Mouse (Mus musculus): ENCODE results near the gene Aspa. TPM values are rescaled to one million over a fixed set of nuclear protein-coding genes. Genes with fewer than 3 reads are reported as not detected.
A peak's percentile ranks its signal among the peaks of the same experiment; 100 is the strongest.
"Not testable (repeated sequence)": the region's sequence is repeated elsewhere in the genome, so short reads cannot be mapped to it uniquely, and the experiment has no call there.

Gene Aspa
- polyA plus RNA-seq, 1 experiment from 2014 or later, result 4.5 TPM

GRCm38 (mm10) chr11:73318581-73318980 is 10.8 kb downstream of the Aspa start:
- not testable (repeated sequence) for H3K4me1 ChIP-seq (ENCODE audit: control insufficient read depth, insufficient read depth, low read length); ATAC-seq (ENCODE audit: insufficient read depth, low FRiP score); H3K4me2 ChIP-seq (ENCODE audit: low read depth, low read length); H3K9ac ChIP-seq (ENCODE audit: low read length); H3K27me3 ChIP-seq (ENCODE audit: control insufficient read depth, insufficient read depth, low read length); H3K9me3 ChIP-seq (replicated peaks; ENCODE audit: control insufficient read depth, low read length); H3K27ac ChIP-seq (ENCODE audit: low read length); H3K4me3 ChIP-seq (replicated peaks; ENCODE audit: low read length); H3K36me3 ChIP-seq (ENCODE audit: control insufficient read depth, insufficient read depth, low read length)
- 57% methylated on average over 2 of the region's 2 CpGs for WGBS

GRCm38 (mm10) chr11:73315961-73316360 is 13.4 kb downstream of the Aspa start:
- Histone ChIP-seq H3K27ac (ENCODE audit: low read length) (no peak overlapping the region), H3K9ac (ENCODE audit: low read length) (no peak overlapping the region), H3K4me2 (ENCODE audit: low read depth, low read length) (no peak overlapping the region), H3K36me3 (ENCODE audit: control insufficient read depth, insufficient read depth, low read length) (no peaks in the 10 kb centered on the region), H3K9me3 (replicated peaks; ENCODE audit: control insufficient read depth, low read length) (no peaks in the 10 kb centered on the region), H3K4me1 (ENCODE audit: control insufficient read depth, insufficient read depth, low read length) (no peaks in the 10 kb centered on the region), H3K4me3 (replicated peaks; ENCODE audit: low read length) (no peak overlapping the region), H3K27me3 (ENCODE audit: control insufficient read depth, insufficient read depth, low read length) (no peaks in the 10 kb centered on the region)
- WGBS, result 37% methylated on average over 3 of the region's 3 CpGs
- no peak for ATAC-seq (ENCODE audit: insufficient read depth, low FRiP score)

DNA sequence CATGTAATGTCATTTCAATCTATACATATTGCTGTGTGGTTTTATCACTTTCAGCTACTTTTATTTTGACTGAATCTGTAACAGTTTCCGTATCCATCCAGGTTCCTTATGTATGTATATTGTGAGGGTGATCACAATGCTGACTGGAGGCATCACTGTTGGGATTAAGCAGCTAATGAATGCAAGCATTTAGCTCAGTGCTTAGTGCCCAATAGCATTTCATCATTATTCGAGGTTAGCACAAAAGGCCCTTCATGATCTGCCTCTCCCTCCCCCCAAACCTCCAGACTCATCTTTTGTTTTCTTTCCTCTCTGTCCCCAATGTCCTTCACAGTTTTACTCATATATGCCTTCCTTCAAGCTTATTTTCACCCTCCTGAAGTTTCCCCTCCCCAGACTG is 26.3 kb downstream of the Aspa start:
- Histone ChIP-seq H3K4me3 (replicated peaks; ENCODE audit: low read length) (no peak overlapping the region), H3K36me3 (ENCODE audit: control insufficient read depth, insufficient read depth, low read length) (no peaks in the 10 kb centered on the region)
- 62% methylated on average over 2 of the region's 2 CpGs for WGBS

DNA sequence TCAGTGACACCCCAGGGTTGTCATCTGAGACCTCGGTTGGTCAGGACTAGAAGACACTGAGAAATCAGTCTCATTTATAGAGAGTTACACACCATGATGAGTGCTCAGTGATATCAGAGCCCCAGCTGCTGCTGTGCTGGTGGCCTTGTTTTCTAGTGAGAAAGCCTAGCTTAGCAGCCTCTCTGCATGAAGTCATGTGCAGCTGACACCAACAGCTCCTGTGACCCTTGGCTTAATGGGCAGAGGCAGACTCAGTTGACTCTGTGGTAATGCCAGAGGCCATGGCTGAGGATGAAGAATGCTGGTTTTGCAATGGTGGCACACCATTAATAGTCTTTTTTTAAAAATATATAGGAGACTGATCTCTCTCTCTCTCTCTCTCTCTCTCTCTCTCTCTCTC is 39.8 kb downstream of the Aspa start:
- no peak for ATAC-seq (ENCODE audit: insufficient read depth, low FRiP score)
- H3K4me3 ChIP-seq (replicated peaks; ENCODE audit: low read length), result no peak overlapping the region
- no peaks in the 10 kb centered on the region for H3K36me3 ChIP-seq (ENCODE audit: control insufficient read depth, insufficient read depth, low read length)
- H3K4me1 ChIP-seq (ENCODE audit: control insufficient read depth, insufficient read depth, low read length), result 0 out of 2 replicates have a peak, but pooled peaks cover 2% of the 10 kb centered on the region
- H3K9ac ChIP-seq (ENCODE audit: low read length), result no peak overlapping the region
- no peak overlapping the region for H3K27ac ChIP-seq (ENCODE audit: low read length)
- H3K9me3 ChIP-seq (replicated peaks; ENCODE audit: control insufficient read depth, low read length), result no peaks in the 10 kb centered on the region
- no peak overlapping the region for H3K4me2 ChIP-seq (ENCODE audit: low read depth, low read length)
- no peaks in the 10 kb centered on the region for H3K27me3 ChIP-seq (ENCODE audit: control insufficient read depth, insufficient read depth, low read length)
- 82% methylated on average over 1 of the region's 1 CpGs for WGBS

More for the DNA sequence above, 26.3 kb downstream of the Aspa start:
- no peak overlapping the region for H3K4me2 ChIP-seq (ENCODE audit: low read depth, low read length)
- H3K9me3 ChIP-seq (replicated peaks; ENCODE audit: control insufficient read depth, low read length), result no peaks in the 10 kb centered on the region
- no peak for ATAC-seq (ENCODE audit: insufficient read depth, low FRiP score)
- H3K9ac ChIP-seq (ENCODE audit: low read length), result no peak overlapping the region
- no peaks in the 10 kb centered on the region for H3K4me1 ChIP-seq (ENCODE audit: control insufficient read depth, insufficient read depth, low read length)
- no peaks in the 10 kb centered on the region for H3K27me3 ChIP-seq (ENCODE audit: control insufficient read depth, insufficient read depth, low read length)
- no peak overlapping the region for H3K27ac ChIP-seq (ENCODE audit: low read length)

DNA sequence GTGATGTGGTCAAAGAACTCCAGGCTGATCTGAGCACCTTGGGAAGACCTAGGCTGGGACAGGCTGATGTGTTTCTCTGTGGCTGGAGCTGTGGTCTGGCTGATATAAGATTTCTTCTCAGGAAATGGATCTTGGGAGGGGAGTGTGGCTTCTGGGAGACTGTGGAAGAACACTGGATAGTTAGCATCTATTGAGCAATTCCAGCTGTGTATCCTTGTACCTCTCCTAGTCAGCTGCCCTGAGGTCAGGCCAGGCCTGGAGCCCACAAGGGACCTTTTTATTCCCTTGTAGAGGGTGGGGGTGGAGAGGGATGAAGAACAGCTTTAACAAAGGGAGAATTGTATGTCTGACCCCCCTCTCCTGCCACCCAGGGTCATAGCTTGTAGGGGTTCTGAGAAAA is 45.0 kb downstream of the Aspa start:
- Histone ChIP-seq H3K4me2 (ENCODE audit: low read depth, low read length) (no peak overlapping the region), H3K9ac (ENCODE audit: low read length) (no peak overlapping the region), H3K4me1 (ENCODE audit: control insufficient read depth, insufficient read depth, low read length) (peaks cover 18% of the 10 kb centered on the region), H3K36me3 (ENCODE audit: control insufficient read depth, insufficient read depth, low read length) (no peaks in the 10 kb centered on the region), H3K4me3 (replicated peaks; ENCODE audit: low read length) (no peak overlapping the region), H3K27me3 (ENCODE audit: control insufficient read depth, insufficient read depth, low read length) (no peaks in the 10 kb centered on the region), H3K9me3 (replicated peaks; ENCODE audit: control insufficient read depth, low read length) (no peaks in the 10 kb centered on the region), H3K27ac (ENCODE audit: low read length) (peak overlapping the region; percentile 63; the same call in 1 of the 2 replicates)
- ATAC-seq (ENCODE audit: insufficient read depth, low FRiP score), result no peak

DNA sequence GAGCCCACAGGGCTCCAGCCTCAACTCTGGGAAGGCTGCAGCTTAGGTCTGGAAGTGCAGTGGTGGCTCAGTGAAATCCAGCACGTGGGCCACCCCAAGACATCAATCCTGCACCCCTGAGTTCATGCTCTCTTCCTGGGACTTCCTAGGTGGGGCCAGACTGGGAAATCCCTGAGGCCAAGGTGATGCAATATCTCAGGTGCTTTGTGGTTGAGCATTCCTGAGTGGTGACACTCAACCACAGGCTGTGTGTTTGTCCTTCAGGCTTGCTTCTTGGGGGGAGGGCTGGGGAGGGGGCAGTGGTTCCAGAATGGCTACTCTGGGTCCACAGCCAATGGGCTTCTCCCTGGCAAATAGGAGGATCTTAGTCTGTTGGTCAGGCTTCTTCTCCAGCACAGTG is 45.5 kb downstream of the Aspa start:
- WGBS, result 31% methylated on average over 1 of the region's 1 CpGs
- Histone ChIP-seq H3K27me3 (ENCODE audit: control insufficient read depth, insufficient read depth, low read length) (no peaks in the 10 kb centered on the region), H3K36me3 (ENCODE audit: control insufficient read depth, insufficient read depth, low read length) (no peaks in the 10 kb centered on the region), H3K27ac (ENCODE audit: low read length) (peak overlapping the region; percentile 63), H3K9me3 (replicated peaks; ENCODE audit: control insufficient read depth, low read length) (no peaks in the 10 kb centered on the region), H3K4me1 (ENCODE audit: control insufficient read depth, insufficient read depth, low read length) (peaks cover 18% of the 10 kb centered on the region), H3K4me2 (ENCODE audit: low read depth, low read length) (no peak overlapping the region), H3K9ac (ENCODE audit: low read length) (no peak overlapping the region; the same call in 1 of the 2 replicates), H3K4me3 (replicated peaks; ENCODE audit: low read length) (no peak overlapping the region)
- ATAC-seq (ENCODE audit: insufficient read depth, low FRiP score), result peak; percentile 6; the same call in 1 of the 2 replicates

GRCm38 (mm10) chr11:73283369-73283768 is 46.0 kb downstream of the Aspa start:
- Histone ChIP-seq H3K9ac (ENCODE audit: low read length) (no peak overlapping the region; the same call in 1 of the 2 replicates), H3K27me3 (ENCODE audit: control insufficient read depth, insufficient read depth, low read length) (no peaks in the 10 kb centered on the region), H3K27ac (ENCODE audit: low read length) (peak overlapping the region; percentile 63), H3K9me3 (replicated peaks; ENCODE audit: control insufficient read depth, low read length) (no peaks in the 10 kb centered on the region), H3K4me2 (ENCODE audit: low read depth, low read length) (no peak overlapping the region), H3K4me1 (ENCODE audit: control insufficient read depth, insufficient read depth, low read length) (peaks cover 18% of the 10 kb centered on the region), H3K4me3 (replicated peaks; ENCODE audit: low read length) (no peak overlapping the region), H3K36me3 (ENCODE audit: control insufficient read depth, insufficient read depth, low read length) (no peaks in the 10 kb centered on the region)
- WGBS, result 41% methylated on average over 9 of the region's 9 CpGs
- ATAC-seq (ENCODE audit: insufficient read depth, low FRiP score), result peak; percentile 66; the same call in 1 of the 2 replicates

GRCm38 (mm10) chr11:73281528-73282027 is 47.8 kb downstream of the Aspa start:
- Histone ChIP-seq H3K9ac (ENCODE audit: low read length) (peak overlapping the region; percentile 62), H3K9me3 (replicated peaks; ENCODE audit: control insufficient read depth, low read length) (no peaks in the 10 kb centered on the region), H3K27me3 (ENCODE audit: control insufficient read depth, insufficient read depth, low read length) (no peaks in the 10 kb centered on the region), H3K27ac (ENCODE audit: low read length) (no peak overlapping the region), H3K4me1 (ENCODE audit: control insufficient read depth, insufficient read depth, low read length) (peaks cover 18% of the 10 kb centered on the region), H3K36me3 (ENCODE audit: control insufficient read depth, insufficient read depth, low read length) (no peaks in the 10 kb centered on the region), H3K4me2 (ENCODE audit: low read depth, low read length) (peak overlapping the region; percentile 55), H3K4me3 (replicated peaks; ENCODE audit: low read length) (peak overlapping the region; percentile 47)
- WGBS, result 3% methylated on average over 16 of the region's 16 CpGs
- ATAC-seq (ENCODE audit: insufficient read depth, low FRiP score), result peak; percentile 76

DNA sequence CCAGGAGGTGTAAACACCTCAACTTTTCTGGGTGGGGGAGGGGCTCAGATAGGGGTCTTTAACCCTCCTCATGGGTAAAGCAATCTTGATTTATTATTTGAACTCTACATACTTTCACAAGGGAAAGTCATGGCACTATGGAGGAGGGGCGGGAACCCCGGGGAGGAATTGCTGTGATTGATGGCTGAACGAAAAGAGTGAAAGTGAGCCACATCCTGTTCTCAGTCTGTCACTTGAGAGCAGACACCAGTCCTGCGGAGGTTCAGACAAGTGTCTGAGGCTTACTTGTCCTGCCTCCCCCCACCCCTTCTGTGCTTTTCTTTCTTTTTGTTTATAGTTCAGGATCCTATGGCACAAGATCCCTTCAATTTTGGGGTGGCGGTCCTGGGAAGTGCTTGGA is 48.7 kb downstream of the Aspa start:
- 26% methylated on average over 5 of the region's 5 CpGs for WGBS
- no peak overlapping the region for H3K4me2 ChIP-seq (ENCODE audit: low read depth, low read length)

More for the DNA sequence above, 48.7 kb downstream of the Aspa start:
- H3K9ac ChIP-seq (ENCODE audit: low read length), result no peak overlapping the region
- no peak overlapping the region for H3K27ac ChIP-seq (ENCODE audit: low read length)
- no peak for ATAC-seq (ENCODE audit: insufficient read depth, low FRiP score)
- no peaks in the 10 kb centered on the region for H3K36me3 ChIP-seq (ENCODE audit: control insufficient read depth, insufficient read depth, low read length)
- H3K4me1 ChIP-seq (ENCODE audit: control insufficient read depth, insufficient read depth, low read length), result peaks cover 18% of the 10 kb centered on the region
- no peaks in the 10 kb centered on the region for H3K9me3 ChIP-seq (replicated peaks; ENCODE audit: control insufficient read depth, low read length)
- H3K27me3 ChIP-seq (ENCODE audit: control insufficient read depth, insufficient read depth, low read length), result no peaks in the 10 kb centered on the region
- no peak overlapping the region for H3K4me3 ChIP-seq (replicated peaks; ENCODE audit: low read length)

All from stomach, embryonic 16.5 days (tissue).